Mouse (Mus musculus): ENCODE results near the gene Apobec3. TPM values are rescaled to one million over a fixed set of nuclear protein-coding genes. Genes with fewer than 3 reads are reported as not detected.

Gene Apobec3
- total RNA-seq, 2 experiments from 2014 or later = 1.6 to 2.3 TPM

DNA sequence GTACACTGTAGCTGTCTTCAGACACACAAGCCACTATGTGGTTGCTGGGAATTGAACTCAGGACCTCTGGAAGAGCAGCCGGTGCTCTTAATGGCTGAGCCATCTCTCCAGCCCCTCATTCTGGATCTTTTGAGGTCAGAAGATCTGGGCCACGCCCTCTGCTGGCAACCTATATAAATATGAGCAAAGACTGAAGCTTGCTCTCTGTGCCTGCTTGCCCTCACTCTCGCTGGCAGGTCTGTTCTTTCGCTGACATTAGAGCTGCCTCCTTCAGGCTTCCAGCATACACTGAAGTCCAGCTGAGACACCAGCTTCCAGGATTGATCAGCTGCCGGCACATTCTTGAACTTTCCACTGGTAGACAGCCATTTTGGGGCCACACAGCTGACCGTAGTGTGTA lies 56.2 kb downstream of the Apobec3 start:
- peak; percentile 52 for DNase-seq (ENCODE audit: low spot score)

- DNase-seq (ENCODE audit: low spot score) = peak; percentile 39
Measured at GRCm38 (mm10) chr15:79950250-79951025, 59.0 kb downstream of the Apobec3 start.

DNA sequence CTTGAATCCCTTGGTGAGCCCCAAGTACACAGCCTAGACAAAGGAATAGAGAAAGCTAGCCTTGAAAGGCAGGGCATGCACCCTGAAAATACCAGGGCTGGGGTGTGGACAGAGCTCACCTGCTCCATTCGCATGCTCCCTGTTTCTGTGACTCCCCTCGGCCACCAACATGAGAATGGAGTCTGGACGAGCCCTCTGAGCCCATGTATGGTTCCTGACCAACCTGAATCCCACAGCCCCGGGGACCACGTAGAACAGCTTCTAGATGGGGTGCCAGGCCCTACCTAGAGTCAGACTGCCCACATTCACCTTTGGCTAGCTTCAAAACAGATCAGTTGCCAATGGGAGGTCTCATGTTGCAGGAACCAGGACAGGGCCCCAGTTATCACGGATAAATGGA lies 59.8 kb downstream of the Apobec3 start:
- DNase-seq (ENCODE audit: low spot score) = no peak

GRCm38 (mm10) chr15:79951730-79952503 lies 60.5 kb downstream of the Apobec3 start:
- DNase-seq (ENCODE audit: low spot score) = no peak

DNA sequence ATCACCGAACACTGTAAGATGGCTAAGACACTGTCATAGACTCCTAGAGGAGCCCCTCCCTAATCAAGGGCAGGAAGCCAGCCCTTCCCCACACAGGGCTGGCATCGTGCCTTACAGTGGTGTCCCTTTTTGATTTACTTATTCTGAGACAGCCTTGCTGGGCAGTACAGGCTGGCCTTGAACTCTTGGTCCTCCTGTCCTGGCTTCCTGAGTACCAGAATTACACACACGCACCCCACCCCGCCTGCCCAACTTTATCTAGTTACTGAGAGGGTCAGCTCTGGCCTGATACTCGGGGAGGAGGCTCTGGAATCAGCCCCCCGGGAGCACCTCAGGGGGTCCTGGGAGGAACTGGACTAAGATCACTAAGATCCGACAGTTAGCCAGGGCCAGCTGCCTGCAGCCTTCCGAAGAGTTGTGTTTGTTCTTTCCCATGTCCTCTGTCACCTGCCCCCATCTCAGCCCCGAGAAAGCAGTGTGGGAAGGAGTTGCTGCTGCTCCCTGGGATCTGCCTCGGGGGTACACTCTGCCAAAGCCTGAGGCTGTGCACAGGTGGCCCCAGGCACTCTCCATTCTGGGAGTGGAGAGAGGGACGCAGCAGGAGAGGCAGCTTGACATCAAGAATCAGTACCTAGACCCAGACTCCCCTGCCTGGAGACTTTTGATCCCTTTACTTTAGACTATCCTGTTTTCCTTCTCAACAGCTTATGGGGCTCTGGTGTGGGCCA lies 61.2 kb downstream of the Apobec3 start:
- no peak for DNase-seq (ENCODE audit: low spot score)

DNA sequence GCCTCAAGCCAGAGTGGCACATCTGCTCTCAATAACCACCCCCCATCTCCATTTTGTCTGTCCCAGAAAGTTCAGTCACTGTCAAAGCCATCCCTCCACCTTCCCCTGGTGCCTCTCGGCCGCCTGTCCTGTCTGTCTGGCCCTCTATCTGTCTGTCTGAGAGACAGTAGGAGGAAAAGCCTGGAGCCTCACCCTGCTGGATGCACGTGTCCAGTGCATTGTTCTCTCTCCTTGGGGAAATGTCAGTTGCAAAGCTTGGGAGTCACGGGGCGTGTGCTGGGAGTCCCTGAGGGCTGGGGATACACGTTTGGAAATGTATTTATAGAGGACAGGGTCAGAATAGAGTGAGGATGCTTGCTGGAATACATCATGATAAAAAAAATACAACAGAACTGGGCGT lies 62.0 kb downstream of the Apobec3 start:
- no peak for DNase-seq (ENCODE audit: low spot score)

- DNase-seq (ENCODE audit: low spot score) = no peak
Measured at GRCm38 (mm10) chr15:79956559-79956958, 65.1 kb downstream of the Apobec3 start.

DNA sequence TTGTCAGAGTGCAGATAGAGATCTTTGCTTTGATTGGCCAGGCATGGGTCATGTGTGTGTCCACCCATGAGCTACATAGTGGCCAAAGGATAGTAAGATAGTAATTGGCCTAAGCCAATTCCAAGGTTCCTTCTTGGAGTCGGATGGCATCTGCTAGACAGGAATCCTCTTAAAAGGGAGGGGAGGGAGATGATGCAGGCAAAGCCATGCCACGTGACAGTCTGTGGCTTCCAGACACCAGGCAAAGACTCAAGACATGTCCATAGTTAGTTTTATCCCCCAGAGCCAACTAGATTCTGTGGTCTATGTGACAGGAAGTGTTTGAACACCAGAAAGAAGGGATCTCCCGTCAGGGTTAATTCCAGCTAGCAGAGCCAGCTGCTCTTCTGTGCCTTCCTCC lies 67.0 kb downstream of the Apobec3 start:
- no peak for DNase-seq (ENCODE audit: low spot score)

DNA sequence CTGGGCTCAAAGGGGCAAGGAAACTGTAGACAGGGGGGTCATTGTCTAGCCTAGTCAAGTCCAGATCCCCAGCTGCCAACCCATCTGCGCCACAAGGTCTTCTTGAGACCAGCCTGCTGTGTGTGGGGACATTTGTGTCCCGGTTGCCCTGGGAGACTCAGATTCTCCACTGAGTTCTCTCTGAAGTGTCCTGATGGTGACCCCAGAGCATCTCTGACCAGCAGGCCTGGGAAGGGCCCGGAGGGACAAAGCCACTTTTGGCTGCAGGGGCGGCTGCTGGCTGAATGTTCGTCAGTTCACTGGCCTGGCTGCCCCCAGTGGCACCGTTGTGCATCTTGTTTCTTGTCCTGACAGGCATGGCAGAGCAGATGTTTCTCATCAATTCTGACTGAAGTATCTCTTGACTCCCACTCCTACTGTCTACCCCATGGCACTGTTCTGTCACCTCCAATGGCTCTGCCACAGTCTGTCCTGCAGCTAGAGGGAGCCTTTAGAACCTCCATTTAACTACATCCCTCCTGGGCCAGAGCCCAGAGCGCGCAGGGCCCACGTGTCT lies 70.0 kb downstream of the Apobec3 start:
- peak; percentile 39 for DNase-seq (ENCODE audit: low spot score)

DNA sequence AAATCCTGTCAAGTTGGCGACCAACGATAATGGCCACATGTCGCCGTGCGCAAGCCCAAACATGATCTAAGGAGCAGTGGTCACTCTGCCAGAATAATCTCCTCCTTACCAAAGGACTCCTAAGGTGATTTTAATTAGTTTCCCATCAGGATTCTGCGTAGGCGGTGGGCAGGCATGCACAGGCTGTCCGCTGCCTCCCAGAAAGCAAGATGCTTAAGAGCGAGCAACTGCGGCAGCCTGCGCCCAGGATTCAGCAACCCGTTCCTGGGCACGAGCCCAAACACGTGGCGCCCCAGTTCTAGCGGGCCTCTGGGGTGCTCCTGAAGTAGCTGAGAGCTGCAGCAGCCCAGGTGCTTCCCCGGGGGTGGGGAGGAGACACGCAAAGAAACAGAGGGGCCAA lies 71.2 kb downstream of the Apobec3 start:
- no peak for DNase-seq (ENCODE audit: low spot score)

GRCm38 (mm10) chr15:79964376-79964775 lies 72.9 kb downstream of the Apobec3 start:
- no peak for DNase-seq (ENCODE audit: low spot score)

Other genes starting within 250 kb of the Apobec3 start
- under 1 TPM; 0.46 to 0.69 TPM for gene Fam227a, start 232.7 kb upstream of the Apobec3 start, total RNA-seq (2021)
- 10 to 100 TPM; 13.4 to 15.2 TPM for gene Cby1, start 232.5 kb upstream of the Apobec3 start, total RNA-seq (2021)
- 10 to 100 TPM; 57.0 to 60.2 TPM for gene Tomm22, start 220.8 kb upstream of the Apobec3 start, total RNA-seq (2021)
- 10 to 100 TPM; 13.9 to 17.6 TPM for gene Josd1, start 203.7 kb upstream of the Apobec3 start, total RNA-seq (2021)
- gene Gtpbp1, start 200.8 kb upstream of the Apobec3 start, total RNA-seq (2021) = 10 to 100 TPM; 25.2 to 28.1 TPM
- gene Sun2, start 149.1 kb upstream of the Apobec3 start, total RNA-seq (2021) = 10 to 100 TPM; 79.0 to 81.8 TPM
- 1 to 10 TPM; 5.7 to 6.5 TPM for gene Dnal4, start 113.8 kb upstream of the Apobec3 start, total RNA-seq (2021)
- under 1 TPM; 0.50 to 0.76 TPM for gene Nptxr, start 86.9 kb upstream of the Apobec3 start, total RNA-seq (2021)
- under 1 TPM in 1 of 2 experiments, not detected in 1; 0.55 TPM for gene Npcd, start 57.4 kb upstream of the Apobec3 start, total RNA-seq (2021)
- 1 to 10 TPM; 7.0 to 7.8 TPM for gene Cbx6, start 57.0 kb upstream of the Apobec3 start, total RNA-seq (2021)
- gene Cbx7, start 79.5 kb downstream of the Apobec3 start, total RNA-seq (2021) = 10 to 100 TPM; 20.5 to 22.9 TPM
- gene Pdgfb, start 123.3 kb downstream of the Apobec3 start, total RNA-seq (2021) = 10 to 100 TPM; 12.9 to 22.1 TPM
- gene Syngr1, start 199.7 kb downstream of the Apobec3 start, total RNA-seq (2021) = 10 to 100 TPM; 54.8 to 60.6 TPM
- 10 to 100 TPM; 37.2 to 48.3 TPM for gene Rpl3, start 200.2 kb downstream of the Apobec3 start, total RNA-seq (2021)
- gene Tab1, start 241.5 kb downstream of the Apobec3 start, total RNA-seq (2021) = 10 to 100 TPM; 11.0 to 12.5 TPM

Measured in gastrocnemius, adult 18-20 months (tissue).